Mouse (Mus musculus) midbrain, embryonic 16.5 days (tissue): ENCODE data around the gene Psme4. TPM values are rescaled to one million over a fixed set of nuclear protein-coding genes. Genes with fewer than 3 reads are reported as not detected.

Experiments used
- ATAC-seq: fragments of 200-750 bp; cut with Nextera tagmentation; 2 replicates; pipeline ENCODE4 v1.8.0; 2017; ENCODE audit warnings: moderate TSS enrichment
- H3K27ac ChIP-seq: fragments of 300-500 bp; sonication (generic); 2 replicates; pipeline ENCODE4 v1.5.1; 2014; ENCODE audit warnings: mild to moderate bottlenecking, low read length, mixed read lengths
- H3K27me3 ChIP-seq: fragments of 300-500 bp; sonication (generic); 2 replicates; pipeline ENCODE4 v1.6.1; 2014; ENCODE audit warnings: low read depth, low read length, mixed read lengths; ENCODE audit not compliant: control insufficient read depth, insufficient read depth
- H3K36me3 ChIP-seq: fragments of 300-500 bp; sonication (generic); 2 replicates; pipeline ENCODE4 v1.6.1; 2014; ENCODE audit warnings: mild to moderate bottlenecking, low read length, moderate library complexity, mixed read lengths; ENCODE audit not compliant: control insufficient read depth, insufficient read depth
- H3K4me1 ChIP-seq: fragments of 300-500 bp; sonication (generic); 2 replicates; pipeline ENCODE4 v1.6.1; 2014; ENCODE audit warnings: mild to moderate bottlenecking, low read length, mixed read lengths; ENCODE audit not compliant: control insufficient read depth, insufficient read depth
- H3K4me2 ChIP-seq: fragments of 300-500 bp; sonication (generic); 2 replicates; pipeline ENCODE4 v1.6.1; 2014; ENCODE audit warnings: mild to moderate bottlenecking, low read length, mixed read lengths
- H3K4me3 ChIP-seq: fragments of 300-500 bp; sonication (generic); 2 replicates; pipeline ENCODE4 v1.5.1; 2014; ENCODE audit warnings: low read depth, mild to moderate bottlenecking, low read length, moderate library complexity, mixed read lengths
- H3K9ac ChIP-seq: fragments of 300-500 bp; sonication (generic); 2 replicates; pipeline ENCODE4 v1.6.1; 2014; ENCODE audit warnings: low read depth, low read length, mixed read lengths
- H3K9me3 ChIP-seq: fragments of 300-500 bp; sonication (generic); replicated peaks from 2 replicates; pipeline ENCODE4 v1.6.1; 2014; ENCODE audit warnings: mild to moderate bottlenecking, low read length, mixed read lengths; ENCODE audit not compliant: control insufficient read depth, poor library complexity, severe bottlenecking
- WGBS: fragments of 180-500 bp; shearing (Covaris S2); extraction: QIAGEN DNeasy Blood & Tissue Kit; methylation state at CpG from one replicate; pipeline ENCODE4 v1.1.7; 2014; 5-methylcytosine and 5-hydroxymethylcytosine counted together
- polyA plus RNA-seq: library from polyadenylated mRNA; unstranded; fragments of >200 nt; fragmentation: Nextera tagmentation; extraction: Ambion mirVana; gene quantifications from 2 replicates; pipeline ENCODE4 v1.2.1, GENCODE M21; 2015

Psme4 gene
- polyA plus RNA-seq, 1 experiment from 2014 or later: 12.8 TPM

- H3K4me3 ChIP-seq: no peak overlapping the region
- 0 out of 2 replicates have a peak, but pooled peaks cover 2% of the 10 kb centered on the region for H3K36me3 ChIP-seq
- H3K9me3 ChIP-seq: 0 out of 2 replicates have a peak, but pooled peaks cover under 1% of the 10 kb centered on the region
- no peak overlapping the region for H3K27ac ChIP-seq
- no peaks in the 10 kb centered on the region for H3K27me3 ChIP-seq
- no peak overlapping the region for H3K9ac ChIP-seq
- no peak overlapping the region for H3K4me2 ChIP-seq
- no peak for ATAC-seq
- H3K4me1 ChIP-seq: no peaks in the 10 kb centered on the region
These were observed 127.8 kb downstream of the Psme4 start for GRCm38 (mm10) chr11:30899312-30899711.

- Histone ChIP-seq H3K27ac (no peak overlapping the region), H3K4me2 (no peak overlapping the region), H3K36me3 (no peaks in the 10 kb centered on the region), H3K4me1 (no peaks in the 10 kb centered on the region), H3K9me3 (no peaks in the 10 kb centered on the region), H3K9ac (no peak overlapping the region), H3K4me3 (no peak overlapping the region), H3K27me3 (no peaks in the 10 kb centered on the region)
- ATAC-seq: no peak
- WGBS: 98% methylated on average over 3 of the region's 3 CpGs
These were observed 140.8 kb downstream of the Psme4 start for GRCm38 (mm10) chr11:30912311-30912710.

- Histone ChIP-seq H3K4me1 (no peaks in the 10 kb centered on the region), H3K9ac (no peak overlapping the region), H3K36me3 (no peaks in the 10 kb centered on the region; the same call in 1 of the 2 replicates), H3K27ac (no peak overlapping the region), H3K27me3 (no peaks in the 10 kb centered on the region), H3K9me3 (no peaks in the 10 kb centered on the region), H3K4me3 (no peak overlapping the region), H3K4me2 (no peak overlapping the region)
- WGBS: 40% methylated on average over 1 of the region's 1 CpGs
- ATAC-seq: no peak
These were observed 149.1 kb downstream of the Psme4 start for GRCm38 (mm10) chr11:30920641-30921040.

DNA sequence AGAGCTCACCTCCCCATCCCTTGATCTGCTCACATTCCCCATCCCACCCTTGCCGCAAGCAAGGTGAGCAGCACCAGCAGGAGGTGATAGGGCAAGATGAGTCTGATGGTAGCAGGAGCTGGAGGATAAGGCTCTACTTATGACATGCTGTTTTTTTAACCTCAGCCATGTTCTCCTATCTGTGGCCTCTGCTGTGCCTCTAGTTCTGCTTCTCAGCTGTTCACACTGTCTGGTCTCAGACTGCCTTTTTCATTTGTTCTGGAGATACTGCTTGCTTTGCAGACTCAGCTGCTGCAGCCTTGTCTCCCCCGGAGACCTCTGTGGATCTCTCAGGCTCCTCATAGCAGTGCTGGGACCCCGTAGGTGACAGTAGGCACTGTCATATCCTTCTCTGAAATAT is 151.8 kb downstream of the Psme4 start:
- 99% methylated on average over 3 of the region's 3 CpGs for WGBS
- H3K27me3 ChIP-seq: no peaks in the 10 kb centered on the region
- H3K9ac ChIP-seq: no peak overlapping the region
- H3K27ac ChIP-seq: no peak overlapping the region
- no peaks in the 10 kb centered on the region; the same call in 1 of the 2 replicates for H3K36me3 ChIP-seq
- H3K9me3 ChIP-seq: no peaks in the 10 kb centered on the region
- H3K4me1 ChIP-seq: no peaks in the 10 kb centered on the region
- no peak overlapping the region for H3K4me2 ChIP-seq
- no peak overlapping the region for H3K4me3 ChIP-seq
- no peak for ATAC-seq

DNA sequence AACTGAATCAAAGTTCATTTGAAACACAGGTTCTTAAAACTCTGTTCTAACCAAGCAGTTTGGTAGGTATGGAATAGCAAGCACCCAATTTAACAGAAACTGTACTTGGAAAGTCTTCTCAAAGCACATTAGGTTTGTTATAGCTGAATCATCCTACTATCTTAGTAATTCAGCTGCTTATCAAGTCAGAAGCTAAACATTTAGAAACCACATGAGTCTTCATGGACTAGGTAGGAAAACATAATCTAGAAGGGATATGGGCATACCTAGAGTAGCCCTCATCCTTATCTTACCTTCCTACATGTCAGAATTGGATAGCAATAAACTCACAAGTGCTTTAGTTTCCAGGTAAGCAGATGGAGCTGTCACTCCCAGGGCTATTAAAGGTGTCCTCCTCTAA is 156.6 kb downstream of the Psme4 start:
- H3K9me3 ChIP-seq: no peaks in the 10 kb centered on the region
- no peaks in the 10 kb centered on the region for H3K4me1 ChIP-seq
- no peak overlapping the region for H3K4me2 ChIP-seq
- H3K4me3 ChIP-seq: no peak overlapping the region
- H3K9ac ChIP-seq: no peak overlapping the region
- H3K27me3 ChIP-seq: no peaks in the 10 kb centered on the region
- ATAC-seq: no peak
- H3K36me3 ChIP-seq: peaks cover 5% of the 10 kb centered on the region
- H3K27ac ChIP-seq: no peak overlapping the region

DNA sequence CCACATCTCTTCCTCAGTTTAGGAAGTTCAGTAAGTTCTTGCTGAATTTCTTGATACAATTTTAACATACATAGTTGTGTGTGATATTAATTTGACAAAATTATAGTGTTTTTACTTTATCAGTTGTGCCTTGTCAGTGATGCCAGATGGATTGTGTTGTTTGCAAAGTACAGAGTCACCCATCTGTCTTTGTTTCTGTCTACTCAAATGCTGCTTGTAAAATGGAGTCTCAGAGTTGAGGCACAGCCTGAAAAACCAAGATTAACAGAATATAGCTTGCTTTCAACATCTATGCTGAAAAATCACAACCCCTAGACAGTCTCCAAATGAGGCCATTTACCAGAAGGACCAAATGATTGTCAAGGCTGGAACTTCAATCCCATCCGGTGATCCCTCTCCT is 157.0 kb downstream of the Psme4 start:
- no peaks in the 10 kb centered on the region for H3K27me3 ChIP-seq
- no peaks in the 10 kb centered on the region for H3K4me1 ChIP-seq
- peaks cover 5% of the 10 kb centered on the region for H3K36me3 ChIP-seq
- H3K9ac ChIP-seq: no peak overlapping the region
- no peak for ATAC-seq
- H3K9me3 ChIP-seq: no peaks in the 10 kb centered on the region
- no peak overlapping the region for H3K27ac ChIP-seq
- 80% methylated on average over 1 of the region's 1 CpGs for WGBS
- H3K4me2 ChIP-seq: no peak overlapping the region
- H3K4me3 ChIP-seq: no peak overlapping the region

Other genes with a start within 250 kb of the Psme4 start
- 21.0 and 23.4 TPM in 2 replicates for gene Acyp2, start 122.1 kb upstream of the Psme4 start, polyA plus RNA-seq
- gene Gpr75, start 113.6 kb downstream of the Psme4 start, polyA plus RNA-seq: 9.3 and 10.2 TPM in 2 replicates
- gene Asb3, start 113.7 kb downstream of the Psme4 start, polyA plus RNA-seq: 29.6 and 31.4 TPM in 2 replicates
- gene Erlec1, start 182.6 kb downstream of the Psme4 start, polyA plus RNA-seq: 10.2 and 10.5 TPM in 2 replicates
- 35.2 and 39.4 TPM in 2 replicates for gene Chac2, start 214.6 kb downstream of the Psme4 start, polyA plus RNA-seq